7 mouse cellular contexts compared by ENCODE assay signal in the genomic region with DNA sequence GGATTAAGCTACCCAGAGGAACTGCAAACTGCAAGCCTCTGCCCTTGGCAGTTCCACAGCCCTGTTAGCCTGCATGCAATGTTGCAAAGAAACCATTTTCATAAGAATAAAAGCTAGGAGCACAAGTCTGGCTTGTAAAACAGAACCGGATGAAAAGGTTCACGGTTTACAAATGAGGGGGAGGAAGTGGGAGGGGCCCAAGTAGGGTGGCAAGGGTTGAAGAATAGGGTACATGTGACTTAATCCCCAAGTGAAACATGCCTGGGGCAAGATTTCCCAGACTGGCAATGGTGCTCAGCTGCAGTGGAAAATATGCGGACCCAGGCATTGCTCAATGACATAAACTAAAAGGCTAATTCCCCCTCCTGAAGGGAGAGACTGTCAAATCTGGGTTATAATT. TPM values are rescaled to one million over a fixed set of nuclear protein-coding genes. Genes with fewer than 3 reads are reported as not detected.
DNase-seq lines count a peak whose midpoint lies in the region; ATAC-seq lines count a peak whose summit lies in the region.

No protein-coding gene starts in this region.

- no peak overlapping the region for H3K4me2 ChIP-seq in hindbrain, embryonic 11.5 days (replicated peaks; ENCODE audit: low read depth, low read length)

- H3K36me3 ChIP-seq in hindbrain, embryonic 11.5 days (ENCODE audit: control insufficient read depth, insufficient read depth, low read length), result no peaks in the 10 kb centered on the region
- H3K36me3 ChIP-seq in hindbrain, embryonic 10.5 days, result no peaks in the 10 kb centered on the region

- no peaks in the 10 kb centered on the region for H3K9me3 ChIP-seq in hindbrain, embryonic 11.5 days (ENCODE audit: control insufficient read depth, low read length)
- H3K9me3 ChIP-seq in hindbrain, embryonic 10.5 days, result no peaks in the 10 kb centered on the region

- no peak for ATAC-seq in hindbrain, embryonic 11.5 days (ENCODE audit: low FRiP score)

- peak; percentile 21 for DNase-seq in hindbrain, embryonic 11.5 days (ENCODE audit: low spot score)
- no peak for DNase-seq in hindbrain, embryonic 10.5 days (ENCODE audit: low spot score)
- DNase-seq in B cell, adult 2 months, result peak; percentile 4 to 6
- peak; percentile 31 for DNase-seq in Muller cell, postnatal 12 days (ENCODE audit: inconsistent ontology term)
- DNase-seq in kidney, adult 9 months, result peak; percentile 33
- no peak for DNase-seq in urinary bladder, postnatal 25 days (ENCODE audit: low spot score)
- no peak for DNase-seq in urinary bladder, adult 18-20 months (ENCODE audit: low spot score in 2 of 2)

- H3K27ac ChIP-seq in hindbrain, embryonic 11.5 days (ENCODE audit: low read depth, low read length), result no peak overlapping the region
- H3K27ac ChIP-seq in hindbrain, embryonic 10.5 days, result no peak overlapping the region

- no peaks in the 10 kb centered on the region for H3K4me1 ChIP-seq in hindbrain, embryonic 11.5 days (replicated peaks; ENCODE audit: control insufficient read depth, insufficient read depth, low read length)
- H3K4me1 ChIP-seq in hindbrain, embryonic 10.5 days (replicated peaks), result peaks cover 5% of the 10 kb centered on the region; the same call in 1 of the 2 replicates

- H3K27me3 ChIP-seq in hindbrain, embryonic 11.5 days (ENCODE audit: control insufficient read depth, insufficient read depth, low read length), result no peaks in the 10 kb centered on the region
- H3K27me3 ChIP-seq in hindbrain, embryonic 10.5 days (ENCODE audit: insufficient read depth, poor library complexity, severe bottlenecking), result no peaks in the 10 kb centered on the region

- WGBS in hindbrain, embryonic 11.5 days, result 39% methylated on average over 3 of the region's 3 CpGs
- WGBS in hindbrain, embryonic 10.5 days, result 52% methylated on average over 3 of the region's 3 CpGs

- no peak overlapping the region for H3K4me3 ChIP-seq in hindbrain, embryonic 11.5 days (ENCODE audit: low read depth, low read length)
- no peak overlapping the region for H3K4me3 ChIP-seq in hindbrain, embryonic 10.5 days

- H3K9ac ChIP-seq in hindbrain, embryonic 11.5 days (ENCODE audit: low read depth, low read length), result no peak overlapping the region

RNA-seq across cellular contexts. Expression of a gene that starts 34.6 kb away (rescaled TPM):
- 0.39 and 1.5 TPM in 2 replicates for polyA plus RNA-seq in hindbrain, embryonic 11.5 days (2014; fragmentation: Nextera tagmentation; extraction: Ambion mirVana)
- 0.43 and 0.50 TPM in 2 replicates for polyA plus RNA-seq in hindbrain, embryonic 10.5 days (2016; fragmentation: Nextera tagmentation; extraction: Ambion mirVana)

Comparison
In these comparisons a context has a peak if more than half of its experiments do, and no peak if none do; other contexts are left out.
1. DNase-seq: peak in hindbrain, embryonic 11.5 days (single experiment), B cell, adult 2 months (2 of 2), Muller cell, postnatal 12 days (single experiment) and kidney, adult 9 months (single experiment); none in hindbrain, embryonic 10.5 days (single experiment), urinary bladder, postnatal 25 days (single experiment) and urinary bladder, adult 18-20 months (0 of 2).